Mouse (Mus musculus) forebrain, postnatal 0 days (tissue): ENCODE measurements at regions not wholly inside any gene's neighbourhood (a gene's known extent, or its start where the extent isn't known, plus 50 kb on each side); places are given as distances from the start of the nearest gene placed in this dataset.

Experiments
- ATAC-seq: fragments of 200-750 bp; cut with Nextera tagmentation; 2 replicates; pipeline ENCODE4 v1.8.0; 2017; ENCODE audit warnings: mild to moderate bottlenecking, moderate library complexity
- DNase-seq: peaks from one replicate; pipeline ENCODE4 v3.0.0-alpha.2; 2015
- H3K27ac ChIP-seq: fragments of 300-500 bp; sonication (generic); 2 replicates; pipeline ENCODE4 v1.5.1; 2014; ENCODE audit warnings: low read depth, mild to moderate bottlenecking, antibody characterized with exemption, low read length, moderate library complexity, mixed read lengths
- H3K27me3 ChIP-seq: fragments of 300-500 bp; sonication (generic); 2 replicates; pipeline ENCODE4 v1.6.1; 2014; ENCODE audit warnings: mild to moderate bottlenecking, low read length, mixed read lengths; ENCODE audit not compliant: insufficient read depth
- H3K36me3 ChIP-seq: fragments of 300-500 bp; sonication (generic); 2 replicates; pipeline ENCODE4 v1.6.1; 2014; ENCODE audit warnings: mild to moderate bottlenecking, moderate library complexity; ENCODE audit not compliant: insufficient read depth
- H3K4me1 ChIP-seq: fragments of 300-500 bp; sonication (generic); 2 replicates; pipeline ENCODE4 v1.6.1; 2014; ENCODE audit warnings: antibody characterized with exemption; ENCODE audit not compliant: insufficient read depth
- H3K4me2 ChIP-seq: fragments of 300-500 bp; sonication (generic); 2 replicates; pipeline ENCODE4 v1.6.1; 2014; ENCODE audit warnings: low read depth, mild to moderate bottlenecking, moderate library complexity
- H3K4me3 ChIP-seq: fragments of 300-500 bp; sonication (generic); 2 replicates; pipeline ENCODE4 v1.5.1; 2014; ENCODE audit warnings: low read depth, low read length, mixed read lengths
- H3K9ac ChIP-seq: fragments of 300-500 bp; sonication (generic); 2 replicates; pipeline ENCODE4 v1.6.1; 2014; ENCODE audit warnings: mild to moderate bottlenecking
- H3K9me3 ChIP-seq: fragments of 300-500 bp; sonication (generic); 2 replicates; pipeline ENCODE4 v1.6.1; 2016; ENCODE audit warnings: low read length
- CTCF ChIP-seq: sonication (generic); IDR thresholded peaks from 2 replicates; pipeline ENCODE4 v1.5.1; 2016; ENCODE audit warnings: antibody characterized with exemption, control low read depth, low read depth
- WGBS: fragments of 180-500 bp; shearing (Covaris S2); extraction: QIAGEN DNeasy Blood & Tissue Kit; methylation state at CpG from one replicate; pipeline ENCODE4 v1.1.7; 2014; 5-methylcytosine and 5-hydroxymethylcytosine counted together

DNA sequence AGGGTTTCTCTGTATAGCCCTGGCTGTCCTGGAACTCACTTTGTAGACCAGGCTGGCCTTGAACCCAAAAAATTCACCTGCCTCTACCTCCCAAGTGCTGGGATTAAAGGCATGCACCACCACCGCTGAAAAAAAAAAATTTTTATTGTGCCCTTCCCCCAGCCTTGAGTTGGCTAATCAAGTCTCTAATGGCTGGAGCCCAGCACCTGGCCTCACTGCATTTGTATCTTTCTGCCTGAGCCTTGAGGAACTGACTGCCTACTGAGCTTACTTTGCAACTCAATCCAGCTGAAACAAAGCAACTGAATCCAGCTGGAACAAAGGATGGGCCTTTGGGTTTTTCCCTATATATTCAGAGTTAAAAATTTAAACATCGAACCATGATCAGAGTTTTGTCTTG lies 153.3 kb upstream of the Ccnh start:
- Histone ChIP-seq H3K4me2 (no peak overlapping the region), H3K36me3 (no peaks in the 10 kb centered on the region), H3K27me3 (no peaks in the 10 kb centered on the region), H3K9me3 (0 out of 2 replicates have a peak, but pooled peaks cover 7% of the 10 kb centered on the region), H3K4me3 (no peak overlapping the region), H3K4me1 (no peaks in the 10 kb centered on the region), H3K9ac (no peak overlapping the region), H3K27ac (no peak overlapping the region)
- whole genome bisulfite sequencing = 76% methylated on average over 2 of the region's 2 CpGs
- no peak for TF ChIP-seq CTCF
- ATAC-seq (no peak), DNase-seq (no peak)

GRCm38 (mm10) chr13:85036830-85037229 lies 152.4 kb upstream of the Ccnh start:
- Histone ChIP-seq H3K4me1 (no peaks in the 10 kb centered on the region), H3K36me3 (no peaks in the 10 kb centered on the region), H3K9ac (no peak overlapping the region), H3K27ac (no peak overlapping the region), H3K4me3 (no peak overlapping the region), H3K9me3 (0 out of 2 replicates have a peak, but pooled peaks cover 7% of the 10 kb centered on the region), H3K4me2 (no peak overlapping the region), H3K27me3 (no peaks in the 10 kb centered on the region)
- DNase-seq = no peak
- no peak for ATAC-seq
- 72% methylated on average over 1 of the region's 1 CpGs for WGBS
- TF ChIP-seq CTCF = no peak

GRCm38 (mm10) chr13:85066585-85067550 lies 122.3 kb upstream of the Ccnh start:
- DNase-seq = peak; percentile 58
- Histone ChIP-seq H3K4me3 (no peak overlapping the region), H3K27me3 (no peaks in the 10 kb centered on the region), H3K9me3 (no peaks in the 10 kb centered on the region), H3K9ac (no peak overlapping the region), H3K4me1 (no peaks in the 10 kb centered on the region; the same call in 1 of the 2 replicates), H3K27ac (peak overlapping the region; percentile 62; the same call in 1 of the 2 replicates), H3K36me3 (no peaks in the 10 kb centered on the region), H3K4me2 (peak overlapping the region; percentile 17)
- TF ChIP-seq CTCF = no peak
- WGBS = 5% methylated on average over 6 of the region's 6 CpGs
- ATAC-seq = peak; percentile 86

GRCm38 (mm10) chr13:85067551-85068283 lies 121.5 kb upstream of the Ccnh start:
- H3K4me3 ChIP-seq = no peak overlapping the region
- ATAC-seq (peak; percentile 14; the same call in 1 of the 2 replicates), DNase-seq (peak; percentile 35)
- H3K27ac ChIP-seq = peak overlapping the region; percentile 57; the same call in 1 of the 2 replicates
- no peaks in the 10 kb centered on the region; the same call in 1 of the 2 replicates for H3K4me1 ChIP-seq
- H3K27me3 ChIP-seq = no peaks in the 10 kb centered on the region
- H3K36me3 ChIP-seq = no peaks in the 10 kb centered on the region
- 0 out of 2 replicates have a peak overlapping the region, but pooled peaks have one; percentile 17 for H3K4me2 ChIP-seq
- no peak for TF ChIP-seq CTCF
- H3K9me3 ChIP-seq = no peaks in the 10 kb centered on the region
- 14% methylated on average over 5 of the region's 5 CpGs for WGBS
- no peak overlapping the region for H3K9ac ChIP-seq

DNA sequence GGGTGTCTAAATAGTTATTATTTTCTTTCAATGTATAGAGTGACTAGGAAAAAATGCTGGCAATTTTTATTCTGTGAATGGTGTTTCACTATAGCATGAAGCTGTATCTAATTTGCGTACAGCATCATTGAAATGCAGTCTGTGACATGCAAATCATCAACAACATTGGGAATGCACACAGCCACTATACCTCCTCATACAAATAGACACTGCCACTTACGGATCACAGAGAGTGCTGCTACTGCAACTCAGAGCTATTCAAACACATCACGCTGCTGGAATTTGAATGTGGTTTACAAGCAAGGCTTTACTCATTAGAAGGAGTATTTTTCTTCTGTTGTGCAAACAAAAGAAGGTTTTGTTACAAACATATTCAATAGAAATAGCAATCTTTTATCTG lies 120.8 kb upstream of the Ccnh start:
- H3K4me1 ChIP-seq = no peaks in the 10 kb centered on the region; the same call in 1 of the 2 replicates
- no peak overlapping the region for H3K27ac ChIP-seq
- no peaks in the 10 kb centered on the region for H3K9me3 ChIP-seq
- ATAC-seq = peak; percentile 78
- no peak overlapping the region for H3K9ac ChIP-seq
- peak; percentile 50 for DNase-seq
- H3K36me3 ChIP-seq = no peaks in the 10 kb centered on the region
- 9% methylated on average over 3 of the region's 3 CpGs for WGBS
- no peak overlapping the region for H3K4me2 ChIP-seq
- no peak overlapping the region for H3K4me3 ChIP-seq
- TF ChIP-seq CTCF = no peak
- no peaks in the 10 kb centered on the region for H3K27me3 ChIP-seq

GRCm38 (mm10) chr13:85083335-85083734 lies 105.9 kb upstream of the Ccnh start:
- WGBS = 38% methylated on average over 5 of the region's 5 CpGs
- Histone ChIP-seq H3K4me2 (no peak overlapping the region), H3K27ac (no peak overlapping the region), H3K9ac (no peak overlapping the region), H3K9me3 (no peaks in the 10 kb centered on the region), H3K27me3 (no peaks in the 10 kb centered on the region), H3K36me3 (no peaks in the 10 kb centered on the region), H3K4me3 (no peak overlapping the region), H3K4me1 (no peaks in the 10 kb centered on the region)
- ATAC-seq (no peak), DNase-seq (no peak)
- TF ChIP-seq CTCF = no peak

- DNase-seq (no peak), ATAC-seq (no peak)
- Histone ChIP-seq H3K9ac (no peak overlapping the region), H3K4me2 (no peak overlapping the region), H3K4me3 (no peak overlapping the region), H3K27me3 (no peaks in the 10 kb centered on the region), H3K27ac (no peak overlapping the region), H3K9me3 (no peaks in the 10 kb centered on the region), H3K4me1 (no peaks in the 10 kb centered on the region), H3K36me3 (no peaks in the 10 kb centered on the region)
- no peak for TF ChIP-seq CTCF
Measured at GRCm38 (mm10) chr13:85083742-85084141, 105.5 kb upstream of the Ccnh start.
